Mouse (Mus musculus) limb, embryonic 13.5 days (tissue): ENCODE results near the gene Cenpp. TPM values are rescaled to one million over a fixed set of nuclear protein-coding genes. Genes with fewer than 3 reads are reported as not detected.
A peak's percentile ranks its signal among the peaks of the same experiment; 100 is the strongest.

Experiments used
- ATAC-seq: fragments of 200-750 bp; cut with Nextera tagmentation; 2 replicates; pipeline ENCODE4 v1.8.0; 2017; ENCODE audit warnings: low read depth, moderate number of reproducible peaks, moderate TSS enrichment; ENCODE audit not compliant: low FRiP score
- H3K27ac ChIP-seq: fragments of 300-500 bp; sonication (generic); 2 replicates; pipeline ENCODE4 v1.5.1; 2015; ENCODE audit warnings: inconsistent platforms, mild to moderate bottlenecking, moderate library complexity
- H3K27me3 ChIP-seq: fragments of 300-500 bp; sonication (generic); 2 replicates; pipeline ENCODE4 v1.6.1; 2015; ENCODE audit warnings: mild to moderate bottlenecking, inconsistent platforms
- H3K36me3 ChIP-seq: fragments of 300-500 bp; sonication (generic); 2 replicates; pipeline ENCODE4 v1.6.1; 2015; ENCODE audit warnings: inconsistent platforms, mild to moderate bottlenecking, moderate library complexity
- H3K4me1 ChIP-seq: fragments of 300-500 bp; sonication (generic); 2 replicates; pipeline ENCODE4 v1.6.1; 2015; ENCODE audit warnings: inconsistent platforms
- H3K4me2 ChIP-seq: fragments of 300-500 bp; sonication (generic); replicated peaks from 2 replicates; pipeline ENCODE4 v1.6.1; 2015; ENCODE audit warnings: inconsistent platforms, mild to moderate bottlenecking, moderate library complexity
- H3K4me3 ChIP-seq: fragments of 300-500 bp; sonication (generic); 2 replicates; pipeline ENCODE4 v1.5.1; 2015; ENCODE audit warnings: moderate library complexity, mild to moderate bottlenecking, inconsistent platforms
- H3K9ac ChIP-seq: fragments of 300-500 bp; sonication (generic); 2 replicates; pipeline ENCODE4 v1.6.1; 2015; ENCODE audit warnings: mild to moderate bottlenecking, inconsistent platforms
- H3K9me3 ChIP-seq: fragments of 300-500 bp; sonication (generic); 2 replicates; pipeline ENCODE4 v1.6.1; 2016; ENCODE audit warnings: inconsistent platforms
- WGBS: fragments of 180-500 bp; shearing (Covaris S2); methylation state at CpG from one replicate; pipeline ENCODE4 v1.1.7; 2015; 5-methylcytosine and 5-hydroxymethylcytosine counted together
- polyA plus RNA-seq: library from polyadenylated mRNA; unstranded; fragments of >200 nt; fragmentation: Nextera tagmentation; extraction: Ambion mirVana; gene quantifications from 2 replicates; pipeline ENCODE4 v1.2.1, GENCODE M21; 2015

Cenpp gene
- polyA plus RNA-seq, 1 experiment from 2014 or later: 24.3 TPM

GRCm38 (mm10) chr13:49467585-49467984, 185.0 kb downstream of the Cenpp start:
- Histone ChIP-seq H3K9ac (no peak overlapping the region), H3K36me3 (peaks cover 25% of the 10 kb centered on the region), H3K27me3 (no peaks in the 10 kb centered on the region), H3K4me3 (no peak overlapping the region), H3K9me3 (no peaks in the 10 kb centered on the region), H3K4me1 (peaks cover 31% of the 10 kb centered on the region), H3K4me2 (no peak overlapping the region), H3K27ac (peak overlapping the region; percentile 95)
- WGBS: 35% methylated on average over 2 of the region's 2 CpGs
- peak; percentile 57 for ATAC-seq

- peaks cover 31% of the 10 kb centered on the region for H3K4me1 ChIP-seq
- H3K4me2 ChIP-seq: peak overlapping the region; percentile 11; the same call in 1 of the 2 replicates
- ATAC-seq: peak; percentile 86
- no peaks in the 10 kb centered on the region for H3K9me3 ChIP-seq
- peaks cover 35% of the 10 kb centered on the region for H3K36me3 ChIP-seq
- H3K4me3 ChIP-seq: no peak overlapping the region
- H3K27ac ChIP-seq: peak overlapping the region; percentile 95
- H3K9ac ChIP-seq: 0 out of 2 replicates have a peak overlapping the region, but pooled peaks have one; percentile 14
- WGBS: 27% methylated on average over 11 of the region's 11 CpGs
- H3K27me3 ChIP-seq: no peaks in the 10 kb centered on the region
Observed at GRCm38 (mm10) chr13:49466393-49467075, 186.1 kb downstream of the Cenpp start.

- Histone ChIP-seq H3K4me2 (no peak overlapping the region), H3K27me3 (no peaks in the 10 kb centered on the region)
- 90% methylated on average over 4 of the region's 4 CpGs for WGBS
Observed at GRCm38 (mm10) chr13:49465875-49466274, 186.7 kb downstream of the Cenpp start.

GRCm38 (mm10) chr13:49462921-49463320, 189.7 kb downstream of the Cenpp start:
- no peak overlapping the region for H3K9ac ChIP-seq
- H3K4me3 ChIP-seq: no peak overlapping the region
- no peak overlapping the region for H3K4me2 ChIP-seq
- H3K27me3 ChIP-seq: no peaks in the 10 kb centered on the region
- ATAC-seq: no peak
- no peaks in the 10 kb centered on the region for H3K9me3 ChIP-seq
- peaks cover 55% of the 10 kb centered on the region for H3K36me3 ChIP-seq
- no peak overlapping the region for H3K27ac ChIP-seq
- 92% methylated on average over 2 of the region's 2 CpGs for WGBS
- peaks cover 33% of the 10 kb centered on the region for H3K4me1 ChIP-seq

More at GRCm38 (mm10) chr13:49465875-49466274, 186.7 kb downstream of the Cenpp start:
- Histone ChIP-seq H3K4me3 (no peak overlapping the region), H3K9ac (no peak overlapping the region), H3K4me1 (peaks cover 31% of the 10 kb centered on the region), H3K36me3 (peaks cover 40% of the 10 kb centered on the region), H3K27ac (peak overlapping the region; percentile 95), H3K9me3 (no peaks in the 10 kb centered on the region)
- ATAC-seq: no peak

- Histone ChIP-seq H3K9me3 (no peaks in the 10 kb centered on the region), H3K36me3 (peaks cover 59% of the 10 kb centered on the region), H3K4me2 (no peak overlapping the region), H3K27ac (peak overlapping the region; percentile 39; the same call in 1 of the 2 replicates), H3K4me1 (peaks cover 20% of the 10 kb centered on the region), H3K4me3 (no peak overlapping the region), H3K27me3 (no peaks in the 10 kb centered on the region), H3K9ac (no peak overlapping the region)
- 88% methylated on average over 15 of the region's 15 CpGs for WGBS
- ATAC-seq: no peak
Observed at GRCm38 (mm10) chr13:49461458-49462132, 191.0 kb downstream of the Cenpp start.

GRCm38 (mm10) chr13:49460692-49461414, 191.7 kb downstream of the Cenpp start:
- no peak overlapping the region for H3K4me3 ChIP-seq
- no peak overlapping the region for H3K4me2 ChIP-seq
- H3K27ac ChIP-seq: peak overlapping the region; percentile 72
- peaks cover 59% of the 10 kb centered on the region for H3K36me3 ChIP-seq
- H3K4me1 ChIP-seq: peaks cover 13% of the 10 kb centered on the region
- H3K9me3 ChIP-seq: no peaks in the 10 kb centered on the region
- peak; percentile 67 for ATAC-seq
- H3K9ac ChIP-seq: no peak overlapping the region
- 69% methylated on average over 5 of the region's 5 CpGs for WGBS
- no peaks in the 10 kb centered on the region for H3K27me3 ChIP-seq

- H3K4me1 ChIP-seq: peaks cover 7% of the 10 kb centered on the region
- ATAC-seq: no peak
- no peak overlapping the region for H3K4me3 ChIP-seq
- WGBS: 87% methylated on average over 4 of the region's 4 CpGs
- H3K27me3 ChIP-seq: no peaks in the 10 kb centered on the region
- H3K4me2 ChIP-seq: no peak overlapping the region
- no peaks in the 10 kb centered on the region for H3K9me3 ChIP-seq
- H3K36me3 ChIP-seq: peaks cover 59% of the 10 kb centered on the region
- no peak overlapping the region for H3K9ac ChIP-seq
- peak overlapping the region; percentile 72 for H3K27ac ChIP-seq
Observed at GRCm38 (mm10) chr13:49460276-49460675, 192.3 kb downstream of the Cenpp start.

- no peak overlapping the region for H3K27ac ChIP-seq
- H3K4me2 ChIP-seq: no peak overlapping the region
- H3K9me3 ChIP-seq: no peaks in the 10 kb centered on the region
- no peaks in the 10 kb centered on the region for H3K4me1 ChIP-seq
- ATAC-seq: peak; percentile 87
- 39% methylated on average over 5 of the region's 5 CpGs for WGBS
- H3K27me3 ChIP-seq: no peaks in the 10 kb centered on the region
- H3K4me3 ChIP-seq: no peak overlapping the region
- peaks cover 61% of the 10 kb centered on the region for H3K36me3 ChIP-seq
- no peak overlapping the region for H3K9ac ChIP-seq
Observed at GRCm38 (mm10) chr13:49449318-49449749, 203.3 kb downstream of the Cenpp start.

- Histone ChIP-seq H3K4me3 (no peak overlapping the region), H3K27ac (no peak overlapping the region), H3K4me2 (no peak overlapping the region), H3K36me3 (peaks cover 56% of the 10 kb centered on the region), H3K9ac (no peak overlapping the region), H3K4me1 (no peaks in the 10 kb centered on the region), H3K9me3 (no peaks in the 10 kb centered on the region), H3K27me3 (no peaks in the 10 kb centered on the region)
- no peak for ATAC-seq
- 93% methylated on average over 6 of the region's 6 CpGs for WGBS
Observed at GRCm38 (mm10) chr13:49444451-49444850, 208.1 kb downstream of the Cenpp start.

GRCm38 (mm10) chr13:49436170-49436569, 216.4 kb downstream of the Cenpp start:
- WGBS: 87% methylated on average over 4 of the region's 4 CpGs

GRCm38 (mm10) chr13:49435745-49436144, 216.8 kb downstream of the Cenpp start:
- no peak for ATAC-seq
- H3K4me2 ChIP-seq: no peak overlapping the region
- no peak overlapping the region for H3K4me3 ChIP-seq
- H3K4me1 ChIP-seq: no peaks in the 10 kb centered on the region
- H3K27me3 ChIP-seq: no peaks in the 10 kb centered on the region
- WGBS: 90% methylated on average over 1 of the region's 1 CpGs
- H3K36me3 ChIP-seq: peaks cover 72% of the 10 kb centered on the region
- H3K27ac ChIP-seq: no peak overlapping the region
- no peaks in the 10 kb centered on the region for H3K9me3 ChIP-seq
- no peak overlapping the region for H3K9ac ChIP-seq

More at GRCm38 (mm10) chr13:49436170-49436569, 216.4 kb downstream of the Cenpp start:
- H3K4me2 ChIP-seq: no peak overlapping the region
- H3K4me3 ChIP-seq: no peak overlapping the region
- H3K9me3 ChIP-seq: no peaks in the 10 kb centered on the region
- no peaks in the 10 kb centered on the region for H3K27me3 ChIP-seq
- ATAC-seq: no peak
- H3K4me1 ChIP-seq: no peaks in the 10 kb centered on the region
- no peak overlapping the region for H3K27ac ChIP-seq
- peaks cover 72% of the 10 kb centered on the region for H3K36me3 ChIP-seq
- no peak overlapping the region for H3K9ac ChIP-seq
